Mouse (Mus musculus) heart, postnatal 0 days (tissue): ENCODE results near the gene Rbfox3.
A peak's percentile ranks its signal among the peaks of the same experiment; 100 is the strongest.

Experiments
- CTCF ChIP-seq: IDR thresholded peaks from 2 replicates; pipeline ENCODE4 v1.5.1; 2016; ENCODE audit warnings: antibody characterized with exemption, control low read depth, low read depth
- EP300 ChIP-seq: IDR thresholded peaks from 2 replicates; pipeline ENCODE4 v1.6.1; 2016; ENCODE audit warnings: antibody characterized with exemption, low read depth

DNA sequence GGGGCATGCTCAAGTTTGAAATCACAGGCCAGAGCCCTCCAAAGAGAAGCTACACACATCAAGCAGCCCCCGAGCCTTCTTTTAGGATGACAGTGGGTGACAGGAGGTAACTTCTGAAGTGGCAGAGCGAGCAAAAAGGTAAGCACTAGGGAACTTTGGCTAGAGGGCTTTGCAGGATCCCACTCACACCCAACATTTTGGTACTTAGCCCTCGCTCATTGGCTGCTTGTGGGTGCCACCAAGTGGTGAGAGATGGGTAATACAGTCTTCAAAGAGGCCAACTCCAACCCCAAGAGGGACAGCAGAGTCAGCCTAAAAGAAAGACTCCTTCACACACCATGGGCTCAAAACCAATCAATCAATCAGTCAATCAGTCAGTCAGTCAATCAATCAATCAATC is 168.6 kb downstream of the Rbfox3 start:
- TF ChIP-seq CTCF (peak; percentile 72), EP300 (no peak)
